Mouse (Mus musculus): ENCODE data around the gene Slc6a8. TPM values are rescaled to one million over a fixed set of nuclear protein-coding genes. Genes with fewer than 3 reads are reported as not detected.

The Slc6a8 gene
- 39.8 and 41.2 TPM in 2 replicates for polyA plus RNA-seq (2012; ENCODE audit: insufficient read depth, insufficient read length, missing spikeins)

- peaks cover 17% of the 10 kb centered on the region for H3K4me1 ChIP-seq (ENCODE audit: control insufficient read depth, insufficient read depth, low read length)
- peak; percentile 82; the same call in 1 of the 2 replicates for TF ChIP-seq POLR2A (IDR thresholded peaks at IDR 0.05; ENCODE audit: borderline replicate concordance, low read depth, low read length)
- TF ChIP-seq CTCF (IDR thresholded peaks at IDR 0.05; ENCODE audit: low read depth, low read length) = no peak
- H3K4me3 ChIP-seq (ENCODE audit: insufficient read depth, low read length) = peak within 1 kb of the TSS; percentile 81
- peak within 1 kb of the TSS; percentile 63 for H3K27ac ChIP-seq (ENCODE audit: insufficient read depth, low read depth, low read length)
Measured at GRCm38 (mm10) chrX:73672879-73673618, at the start of gene Slc6a8. Gene Slc6a8 (plus strand): TSS chrX:73673150.

GRCm38 (mm10) chrX:73626981-73627380 lies 46.0 kb upstream of the Slc6a8 start:
- TF ChIP-seq CTCF (IDR thresholded peaks at IDR 0.05; ENCODE audit: low read depth, low read length) (no peak), POLR2A (IDR thresholded peaks at IDR 0.05; ENCODE audit: borderline replicate concordance, low read depth, low read length) (no peak)
- H3K4me1 ChIP-seq (ENCODE audit: control insufficient read depth, insufficient read depth, low read length) = peaks cover 8% of the 10 kb centered on the region; the same call in 1 of the 2 replicates
- H3K4me3 ChIP-seq (ENCODE audit: insufficient read depth, low read length) = no peak overlapping the region
- no peak overlapping the region for H3K27ac ChIP-seq (ENCODE audit: insufficient read depth, low read depth, low read length)

GRCm38 (mm10) chrX:73635425-73635824 lies 37.5 kb upstream of the Slc6a8 start:
- H3K4me1 ChIP-seq (ENCODE audit: control insufficient read depth, insufficient read depth, low read length) = peaks cover 2% of the 10 kb centered on the region; the same call in 1 of the 2 replicates
- TF ChIP-seq CTCF (IDR thresholded peaks at IDR 0.05; ENCODE audit: low read depth, low read length) (no peak), POLR2A (IDR thresholded peaks at IDR 0.05; ENCODE audit: borderline replicate concordance, low read depth, low read length) (no peak)
- no peak overlapping the region for H3K27ac ChIP-seq (ENCODE audit: insufficient read depth, low read depth, low read length)
- H3K4me3 ChIP-seq (ENCODE audit: insufficient read depth, low read length) = no peak overlapping the region

GRCm38 (mm10) chrX:73637415-73637814 lies 35.5 kb upstream of the Slc6a8 start:
- peak overlapping the region; percentile 39 for H3K4me3 ChIP-seq (ENCODE audit: insufficient read depth, low read length)
- TF ChIP-seq CTCF (IDR thresholded peaks at IDR 0.05; ENCODE audit: low read depth, low read length) (no peak), POLR2A (IDR thresholded peaks at IDR 0.05; ENCODE audit: borderline replicate concordance, low read depth, low read length) (no peak)
- no peak overlapping the region for H3K27ac ChIP-seq (ENCODE audit: insufficient read depth, low read depth, low read length)
- no peaks in the 10 kb centered on the region for H3K4me1 ChIP-seq (ENCODE audit: control insufficient read depth, insufficient read depth, low read length)

GRCm38 (mm10) chrX:73639255-73639675 lies 33.7 kb upstream of the Slc6a8 start, which contains the start of gene Dusp9:
Gene Dusp9 (plus strand): TSS chrX:73639419.
- Histone ChIP-seq H3K27ac (ENCODE audit: insufficient read depth, low read depth, low read length) (no peak within 1 kb of the TSS), H3K4me3 (ENCODE audit: insufficient read depth, low read length) (peak within 1 kb of the TSS; percentile 68), H3K4me1 (ENCODE audit: control insufficient read depth, insufficient read depth, low read length) (no peaks in the 10 kb centered on the region)
- no peak for TF ChIP-seq POLR2A (IDR thresholded peaks at IDR 0.05; ENCODE audit: borderline replicate concordance, low read depth, low read length)
- TF ChIP-seq CTCF (IDR thresholded peaks at IDR 0.05; ENCODE audit: low read depth, low read length) = no peak

GRCm38 (mm10) chrX:73639901-73640469 lies 33.0 kb upstream of the Slc6a8 start:
- Histone ChIP-seq H3K27ac (ENCODE audit: insufficient read depth, low read depth, low read length) (no peak overlapping the region), H3K4me1 (ENCODE audit: control insufficient read depth, insufficient read depth, low read length) (no peaks in the 10 kb centered on the region), H3K4me3 (ENCODE audit: insufficient read depth, low read length) (peak overlapping the region; percentile 68)
- no peak for TF ChIP-seq POLR2A (IDR thresholded peaks at IDR 0.05; ENCODE audit: borderline replicate concordance, low read depth, low read length)
- no peak for TF ChIP-seq CTCF (IDR thresholded peaks at IDR 0.05; ENCODE audit: low read depth, low read length)

- Histone ChIP-seq H3K4me1 (ENCODE audit: control insufficient read depth, insufficient read depth, low read length) (no peaks in the 10 kb centered on the region), H3K4me3 (ENCODE audit: insufficient read depth, low read length) (no peak overlapping the region), H3K27ac (ENCODE audit: insufficient read depth, low read depth, low read length) (no peak overlapping the region)
- TF ChIP-seq CTCF (IDR thresholded peaks at IDR 0.05; ENCODE audit: low read depth, low read length) = no peak
- TF ChIP-seq POLR2A (IDR thresholded peaks at IDR 0.05; ENCODE audit: borderline replicate concordance, low read depth, low read length) = no peak
Measured at GRCm38 (mm10) chrX:73645121-73645520, 27.8 kb upstream of the Slc6a8 start.

- Histone ChIP-seq H3K4me3 (ENCODE audit: insufficient read depth, low read length) (no peak overlapping the region), H3K4me1 (ENCODE audit: control insufficient read depth, insufficient read depth, low read length) (peaks cover 3% of the 10 kb centered on the region), H3K27ac (ENCODE audit: insufficient read depth, low read depth, low read length) (no peak overlapping the region)
- TF ChIP-seq POLR2A (IDR thresholded peaks at IDR 0.05; ENCODE audit: borderline replicate concordance, low read depth, low read length) = no peak
- no peak for TF ChIP-seq CTCF (IDR thresholded peaks at IDR 0.05; ENCODE audit: low read depth, low read length)
Measured at GRCm38 (mm10) chrX:73650869-73651268, 22.1 kb upstream of the Slc6a8 start.

GRCm38 (mm10) chrX:73653392-73653791 lies 19.6 kb upstream of the Slc6a8 start:
- H3K27ac ChIP-seq (ENCODE audit: insufficient read depth, low read depth, low read length) = no peak overlapping the region
- TF ChIP-seq CTCF (IDR thresholded peaks at IDR 0.05; ENCODE audit: low read depth, low read length) (no peak), POLR2A (IDR thresholded peaks at IDR 0.05; ENCODE audit: borderline replicate concordance, low read depth, low read length) (no peak)
- H3K4me3 ChIP-seq (ENCODE audit: insufficient read depth, low read length) = no peak overlapping the region
- H3K4me1 ChIP-seq (ENCODE audit: control insufficient read depth, insufficient read depth, low read length) = peaks cover 10% of the 10 kb centered on the region

GRCm38 (mm10) chrX:73654177-73654576 lies 18.8 kb upstream of the Slc6a8 start:
- TF ChIP-seq CTCF (IDR thresholded peaks at IDR 0.05; ENCODE audit: low read depth, low read length) (peak; percentile 81), POLR2A (IDR thresholded peaks at IDR 0.05; ENCODE audit: borderline replicate concordance, low read depth, low read length) (no peak)
- no peak overlapping the region for H3K27ac ChIP-seq (ENCODE audit: insufficient read depth, low read depth, low read length)
- no peak overlapping the region for H3K4me3 ChIP-seq (ENCODE audit: insufficient read depth, low read length)
- H3K4me1 ChIP-seq (ENCODE audit: control insufficient read depth, insufficient read depth, low read length) = peaks cover 15% of the 10 kb centered on the region

Measured in bone marrow macrophage, adult 2 months (primary cell).